In the genomic region with DNA sequence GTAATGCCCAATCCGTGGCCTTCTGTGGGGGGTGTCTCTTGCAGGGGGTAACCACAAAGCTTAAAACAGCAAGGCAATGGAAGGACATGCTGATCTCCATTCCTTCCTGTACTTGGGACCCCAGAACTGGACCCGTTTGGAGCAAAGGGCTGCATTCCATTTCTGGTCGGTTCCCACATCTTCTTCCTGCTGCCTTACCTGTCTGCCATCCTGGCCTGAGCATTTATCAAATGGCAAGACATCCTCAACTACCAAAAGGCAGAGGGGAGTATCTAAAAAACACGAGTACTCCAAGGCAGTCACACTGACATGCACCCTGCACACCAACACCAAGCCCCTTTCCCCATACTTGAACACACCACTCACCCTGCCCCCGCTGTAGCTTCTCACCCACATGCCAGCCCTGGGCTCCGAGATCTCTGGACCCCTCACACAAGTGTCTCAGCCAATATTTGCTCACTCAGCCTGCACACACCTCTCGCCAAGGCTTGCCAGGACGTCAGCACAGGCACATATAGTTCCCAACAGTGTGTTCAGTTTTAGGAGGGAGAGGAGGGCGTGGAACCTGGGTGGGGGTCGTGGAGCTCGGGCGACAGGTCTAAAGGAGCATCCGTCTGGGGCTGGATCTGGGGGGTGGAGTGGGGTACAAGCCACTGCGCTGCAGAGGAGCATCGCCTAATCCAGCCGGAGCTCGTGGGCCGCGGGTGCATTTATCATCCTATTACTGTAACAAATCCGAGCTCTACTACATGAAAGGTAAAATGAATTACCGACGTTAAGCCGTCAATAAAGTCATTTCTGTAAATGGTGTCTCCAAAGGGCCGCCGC, we compare ENCODE assay signal across 20 mouse cellular contexts. TPM values are rescaled to one million over a fixed set of nuclear protein-coding genes. Genes with fewer than 3 reads are reported as not detected.
DNase-seq lines count a peak whose midpoint lies in the region; ATAC-seq lines count a peak whose summit lies in the region.
"Had no signal": no experiment of that assay in that cellular context is flagged by ENCODE, and none has a peak within 500 bp of the region (broad histone marks: within the 10 kb centered on the region; RNA-seq: fewer than 3 reads in every experiment).

No protein-coding gene starts in this region.

- no peaks in the 10 kb centered on the region for H3K36me3 ChIP-seq in neural tube, embryonic 15.5 days
- H3K36me3 ChIP-seq in hindbrain, embryonic 14.5 days (replicated peaks; ENCODE audit: control insufficient read depth, insufficient read depth): no peaks in the 10 kb centered on the region
- no peaks in the 10 kb centered on the region for H3K36me3 ChIP-seq in midbrain, embryonic 12.5 days
- no peaks in the 10 kb centered on the region for H3K36me3 ChIP-seq in neural tube, embryonic 13.5 days
- H3K36me3 ChIP-seq: forebrain, embryonic 12.5 days; heart, embryonic 13.5 days had no signal

- no peak overlapping the region for H3K4me3 ChIP-seq in neural tube, embryonic 15.5 days (replicated peaks)
- H3K4me3 ChIP-seq in hindbrain, embryonic 14.5 days (replicated peaks; ENCODE audit: low read length): peak overlapping the region; percentile 39
- H3K4me3 ChIP-seq in midbrain, embryonic 12.5 days: peak overlapping the region; percentile 62
- H3K4me3 ChIP-seq in neural tube, embryonic 13.5 days: 0 out of 2 replicates have a peak overlapping the region, but pooled peaks have one; percentile 3
- H3K4me3 ChIP-seq: forebrain, embryonic 12.5 days; heart, embryonic 13.5 days had no signal

- H3K4me1 ChIP-seq in neural tube, embryonic 15.5 days: peaks cover 22% of the 10 kb centered on the region
- H3K4me1 ChIP-seq in hindbrain, embryonic 14.5 days (replicated peaks; ENCODE audit: control insufficient read depth, insufficient read depth, low read length): no peaks in the 10 kb centered on the region
- H3K4me1 ChIP-seq in midbrain, embryonic 12.5 days: peaks cover 20% of the 10 kb centered on the region
- H3K4me1 ChIP-seq in neural tube, embryonic 13.5 days (replicated peaks): peaks cover 21% of the 10 kb centered on the region

- WGBS in neural tube, embryonic 15.5 days: 1% methylated on average over 25 of the region's 25 CpGs
- WGBS in hindbrain, embryonic 14.5 days: under 1% methylated on average over 25 of the region's 25 CpGs
- under 1% methylated on average over 25 of the region's 25 CpGs for WGBS in midbrain, embryonic 12.5 days
- under 1% methylated on average over 25 of the region's 25 CpGs for WGBS in neural tube, embryonic 13.5 days

- peak; percentile 72 for DNase-seq in neural tube, embryonic 10.5 days (ENCODE audit: extremely low spot score, low spot score)
- no peak for DNase-seq in hindbrain, embryonic 14.5 days (ENCODE audit: low spot score)
- DNase-seq in right cerebral cortex, postnatal 10 days (ENCODE audit: low spot score in 2 of 2): no peak
- no peak for DNase-seq in left cerebral cortex, postnatal 10 days (ENCODE audit: extremely low spot score in 1 of 2, low spot score in 2 of 2)
- no peak for DNase-seq in ovary, postnatal 36 days (ENCODE audit: low spot score)
- DNase-seq: adrenal gland, postnatal 25 days; heart, postnatal 36 days; kidney, adult 11 months; lung, adult 2 months; right cerebral cortex, postnatal 14 days; thymus, postnatal 25 days had no signal

- H3K9ac ChIP-seq in neural tube, embryonic 15.5 days (replicated peaks): no peak overlapping the region
- H3K9ac ChIP-seq in hindbrain, embryonic 14.5 days: peak overlapping the region; percentile 41
- H3K9ac ChIP-seq in midbrain, embryonic 12.5 days (replicated peaks): peak overlapping the region; percentile 44
- no peak overlapping the region for H3K9ac ChIP-seq in neural tube, embryonic 13.5 days
- H3K9ac ChIP-seq: forebrain, embryonic 12.5 days; heart, embryonic 13.5 days had no signal

- H3K27me3 ChIP-seq in neural tube, embryonic 15.5 days (replicated peaks): peaks cover 81% of the 10 kb centered on the region
- H3K27me3 ChIP-seq in hindbrain, embryonic 14.5 days (ENCODE audit: control insufficient read depth, insufficient read depth, low read length): peaks cover 85% of the 10 kb centered on the region
- H3K27me3 ChIP-seq in midbrain, embryonic 12.5 days: peaks cover 96% of the 10 kb centered on the region
- peaks cover 98% of the 10 kb centered on the region for H3K27me3 ChIP-seq in neural tube, embryonic 13.5 days

- no peak overlapping the region for H3K27ac ChIP-seq in neural tube, embryonic 15.5 days (replicated peaks)
- peak overlapping the region; percentile 62 for H3K27ac ChIP-seq in hindbrain, embryonic 14.5 days
- peak overlapping the region; percentile 43; the same call in 1 of the 2 replicates for H3K27ac ChIP-seq in midbrain, embryonic 12.5 days (replicated peaks)
- H3K27ac ChIP-seq in neural tube, embryonic 13.5 days (replicated peaks): peak overlapping the region; percentile 28; the same call in 1 of the 2 replicates
- H3K27ac ChIP-seq: forebrain, embryonic 12.5 days; heart, embryonic 13.5 days; kidney, postnatal 0 days had no signal

- intact Hi-C loops in left cerebral cortex, postnatal 10 days (cut with DNase I): no loop called here

- no peak for ATAC-seq in neural tube, embryonic 15.5 days (ENCODE audit: low FRiP score)
- 0 out of 2 replicates have a peak, but pooled peaks have one; percentile 18 for ATAC-seq in hindbrain, embryonic 14.5 days (ENCODE audit: low FRiP score)
- ATAC-seq in midbrain, embryonic 12.5 days (ENCODE audit: low FRiP score, low read depth): no peak
- no peak for ATAC-seq in neural tube, embryonic 13.5 days (ENCODE audit: low read depth)

- no peaks in the 10 kb centered on the region for H3K9me3 ChIP-seq in neural tube, embryonic 15.5 days (replicated peaks)
- no peaks in the 10 kb centered on the region for H3K9me3 ChIP-seq in hindbrain, embryonic 14.5 days (ENCODE audit: control insufficient read depth, low read length)
- no peaks in the 10 kb centered on the region for H3K9me3 ChIP-seq in midbrain, embryonic 12.5 days
- no peaks in the 10 kb centered on the region for H3K9me3 ChIP-seq in neural tube, embryonic 13.5 days
- H3K9me3 ChIP-seq: forebrain, embryonic 12.5 days; heart, embryonic 13.5 days had no signal

- H3K4me2 ChIP-seq in neural tube, embryonic 15.5 days: no peak overlapping the region
- H3K4me2 ChIP-seq in hindbrain, embryonic 14.5 days (replicated peaks): peak overlapping the region; percentile 56
- H3K4me2 ChIP-seq in midbrain, embryonic 12.5 days (replicated peaks): peak overlapping the region; percentile 77
- peak overlapping the region; percentile 29 for H3K4me2 ChIP-seq in neural tube, embryonic 13.5 days
- H3K4me2 ChIP-seq: forebrain, embryonic 12.5 days; heart, embryonic 13.5 days; liver, embryonic 11.5 days had no signal

RNA-seq across cellular contexts. Expression of a gene that starts 2.7 kb away (rescaled TPM):
- polyA plus RNA-seq in neural tube, embryonic 15.5 days (2015; fragmentation: Nextera tagmentation; extraction: Ambion mirVana): 1.0 and 1.2 TPM in 2 replicates
- polyA plus RNA-seq in hindbrain, embryonic 14.5 days (2014; fragmentation: Nextera tagmentation; extraction: Ambion mirVana): 2.7 and 6.2 TPM in 2 replicates
- 7.3 and 10.3 TPM in 2 replicates for polyA plus RNA-seq in midbrain, embryonic 12.5 days (2016; fragmentation: Nextera tagmentation; extraction: Ambion mirVana)
- 1.4 and 1.6 TPM in 2 replicates for polyA plus RNA-seq in neural tube, embryonic 13.5 days (2015; fragmentation: Nextera tagmentation; extraction: Ambion mirVana)
- total RNA-seq in left cerebral cortex, postnatal 10 days (2021): not detected
- total RNA-seq: adrenal gland, postnatal 25 days; heart, postnatal 36 days had no signal
- polyA plus RNA-seq: gonadal fat pad, adult 2 months; heart, embryonic 13.5 days; kidney, postnatal 0 days; lung, adult 2 months; spleen, adult 2 months had no signal

Comparison
In these comparisons a context has a peak if more than half of its experiments do, and no peak if none do; other contexts are left out.
1. H3K9ac ChIP-seq: peak in hindbrain, embryonic 14.5 days (single experiment) and midbrain, embryonic 12.5 days (single experiment); none in neural tube, embryonic 15.5 days (single experiment) and neural tube, embryonic 13.5 days (single experiment).